Mouse (Mus musculus): ENCODE measurements around the gene Socs5.

- TF ChIP-seq CTCF (IDR thresholded peaks at IDR 0.05; ENCODE audit: low read depth, low read length) (no peak), POLR2A (IDR thresholded peaks at IDR 0.05; ENCODE audit: insufficient read depth, low read length) (no peak), EP300 (IDR thresholded peaks at IDR 0.05; ENCODE audit: insufficient read depth, low read depth, low read length) (no peak)
Observed at GRCm38 (mm10) chr17:87115615-87116014, 8.1 kb downstream of the Socs5 start.

Data from ES-Bruce4 (cell line).